Mouse (Mus musculus): ENCODE measurements around the gene P2rx4. TPM values are rescaled to one million over a fixed set of nuclear protein-coding genes. Genes with fewer than 3 reads are reported as not detected.

P2rx4 gene
- polyA plus RNA-seq, 1 experiment from 2014 or later: 8.1 TPM

- H3K4me1 ChIP-seq (ENCODE audit: control insufficient read depth, insufficient read depth, low read length): no peaks in the 10 kb centered on the region
- H3K36me3 ChIP-seq (ENCODE audit: control insufficient read depth, insufficient read depth, low read length): no peaks in the 10 kb centered on the region
- DNase-seq (ENCODE audit: low spot score) (no peak), ATAC-seq (ENCODE audit: insufficient read depth, low FRiP score, low TSS enrichment) (no peak)
- no peaks in the 10 kb centered on the region for H3K27me3 ChIP-seq (ENCODE audit: control insufficient read depth, insufficient read depth, low read length)
- no peak overlapping the region for H3K4me3 ChIP-seq (ENCODE audit: low read depth, low read length)
- H3K27ac ChIP-seq (ENCODE audit: low read depth, low read length): no peak overlapping the region
- 57% methylated on average over 1 of the region's 1 CpGs for whole genome bisulfite sequencing
- H3K9ac ChIP-seq (ENCODE audit: low read length): no peak overlapping the region
- no peak overlapping the region for H3K4me2 ChIP-seq (ENCODE audit: low read depth)
- no peaks in the 10 kb centered on the region for H3K9me3 ChIP-seq (ENCODE audit: control insufficient read depth, low read length)
Observed at GRCm38 (mm10) chr5:122715723-122716122, 8.4 kb downstream of the P2rx4 start.

GRCm38 (mm10) chr5:122716793-122717192 lies 9.4 kb downstream of the P2rx4 start:
- DNase-seq (ENCODE audit: low spot score): no peak

GRCm38 (mm10) chr5:122718400-122718799 lies 11.1 kb downstream of the P2rx4 start:
- no peak for DNase-seq (ENCODE audit: low spot score)
- H3K36me3 ChIP-seq (ENCODE audit: control insufficient read depth, insufficient read depth, low read length): no peaks in the 10 kb centered on the region
- no peak overlapping the region for H3K9ac ChIP-seq (ENCODE audit: low read length)
- H3K27me3 ChIP-seq (ENCODE audit: control insufficient read depth, insufficient read depth, low read length): no peaks in the 10 kb centered on the region
- no peak for ATAC-seq (ENCODE audit: insufficient read depth, low FRiP score, low TSS enrichment)
- no peak overlapping the region for H3K4me3 ChIP-seq (ENCODE audit: low read depth, low read length)
- no peaks in the 10 kb centered on the region for H3K4me1 ChIP-seq (ENCODE audit: control insufficient read depth, insufficient read depth, low read length)
- H3K4me2 ChIP-seq (ENCODE audit: low read depth): no peak overlapping the region
- no peaks in the 10 kb centered on the region for H3K9me3 ChIP-seq (ENCODE audit: control insufficient read depth, low read length)
- no peak overlapping the region for H3K27ac ChIP-seq (ENCODE audit: low read depth, low read length)
- WGBS: 89% methylated on average over 7 of the region's 7 CpGs

More at GRCm38 (mm10) chr5:122716793-122717192, 9.4 kb downstream of the P2rx4 start:
- Histone ChIP-seq H3K9ac (ENCODE audit: low read length) (no peak overlapping the region), H3K36me3 (ENCODE audit: control insufficient read depth, insufficient read depth, low read length) (no peaks in the 10 kb centered on the region), H3K4me3 (ENCODE audit: low read depth, low read length) (no peak overlapping the region), H3K27me3 (ENCODE audit: control insufficient read depth, insufficient read depth, low read length) (no peaks in the 10 kb centered on the region), H3K4me1 (ENCODE audit: control insufficient read depth, insufficient read depth, low read length) (no peaks in the 10 kb centered on the region), H3K27ac (ENCODE audit: low read depth, low read length) (no peak overlapping the region), H3K4me2 (ENCODE audit: low read depth) (no peak overlapping the region), H3K9me3 (ENCODE audit: control insufficient read depth, low read length) (no peaks in the 10 kb centered on the region)
- no peak for ATAC-seq (ENCODE audit: insufficient read depth, low FRiP score, low TSS enrichment)
- WGBS: 94% methylated on average over 2 of the region's 2 CpGs

- Histone ChIP-seq H3K36me3 (ENCODE audit: control insufficient read depth, insufficient read depth, low read length) (no peaks in the 10 kb centered on the region), H3K4me3 (ENCODE audit: low read depth, low read length) (no peak overlapping the region), H3K9me3 (ENCODE audit: control insufficient read depth, low read length) (no peaks in the 10 kb centered on the region), H3K4me2 (ENCODE audit: low read depth) (no peak overlapping the region), H3K9ac (ENCODE audit: low read length) (no peak overlapping the region), H3K27me3 (ENCODE audit: control insufficient read depth, insufficient read depth, low read length) (no peaks in the 10 kb centered on the region), H3K4me1 (ENCODE audit: control insufficient read depth, insufficient read depth, low read length) (no peaks in the 10 kb centered on the region), H3K27ac (ENCODE audit: low read depth, low read length) (no peak overlapping the region)
- WGBS: 95% methylated on average over 8 of the region's 8 CpGs
- ATAC-seq (ENCODE audit: insufficient read depth, low FRiP score, low TSS enrichment): no peak
- DNase-seq (ENCODE audit: low spot score): no peak
Observed at GRCm38 (mm10) chr5:122719168-122719567, 11.8 kb downstream of the P2rx4 start.

GRCm38 (mm10) chr5:122725453-122725852 lies 18.1 kb downstream of the P2rx4 start:
- Histone ChIP-seq H3K4me1 (ENCODE audit: control insufficient read depth, insufficient read depth, low read length) (no peaks in the 10 kb centered on the region), H3K4me3 (ENCODE audit: low read depth, low read length) (no peak overlapping the region), H3K36me3 (ENCODE audit: control insufficient read depth, insufficient read depth, low read length) (no peaks in the 10 kb centered on the region), H3K27ac (ENCODE audit: low read depth, low read length) (no peak overlapping the region), H3K4me2 (ENCODE audit: low read depth) (no peak overlapping the region), H3K9me3 (ENCODE audit: control insufficient read depth, low read length) (no peaks in the 10 kb centered on the region), H3K9ac (ENCODE audit: low read length) (no peak overlapping the region), H3K27me3 (ENCODE audit: control insufficient read depth, insufficient read depth, low read length) (no peaks in the 10 kb centered on the region)
- WGBS: 93% methylated on average over 13 of the region's 13 CpGs
- DNase-seq (ENCODE audit: low spot score) (no peak), ATAC-seq (ENCODE audit: insufficient read depth, low FRiP score, low TSS enrichment) (no peak)

- DNase-seq (ENCODE audit: low spot score) (peak; percentile 66), ATAC-seq (ENCODE audit: insufficient read depth, low FRiP score, low TSS enrichment) (no peak)
- Histone ChIP-seq H3K4me1 (ENCODE audit: control insufficient read depth, insufficient read depth, low read length) (no peaks in the 10 kb centered on the region), H3K4me2 (ENCODE audit: low read depth) (no peak overlapping the region), H3K9me3 (ENCODE audit: control insufficient read depth, low read length) (no peaks in the 10 kb centered on the region), H3K4me3 (ENCODE audit: low read depth, low read length) (no peak overlapping the region), H3K9ac (ENCODE audit: low read length) (no peak overlapping the region), H3K27me3 (ENCODE audit: control insufficient read depth, insufficient read depth, low read length) (no peaks in the 10 kb centered on the region), H3K27ac (ENCODE audit: low read depth, low read length) (no peak overlapping the region), H3K36me3 (ENCODE audit: control insufficient read depth, insufficient read depth, low read length) (no peaks in the 10 kb centered on the region)
- 27% methylated on average over 7 of the region's 7 CpGs for WGBS
Observed at GRCm38 (mm10) chr5:122726068-122726467, 18.7 kb downstream of the P2rx4 start.

GRCm38 (mm10) chr5:122726595-122726994 lies 19.3 kb downstream of the P2rx4 start:
- H3K27me3 ChIP-seq (ENCODE audit: control insufficient read depth, insufficient read depth, low read length): no peaks in the 10 kb centered on the region
- 80% methylated on average over 5 of the region's 5 CpGs for WGBS
- H3K4me2 ChIP-seq (ENCODE audit: low read depth): no peak overlapping the region
- no peak overlapping the region for H3K4me3 ChIP-seq (ENCODE audit: low read depth, low read length)
- no peaks in the 10 kb centered on the region for H3K4me1 ChIP-seq (ENCODE audit: control insufficient read depth, insufficient read depth, low read length)
- no peaks in the 10 kb centered on the region for H3K9me3 ChIP-seq (ENCODE audit: control insufficient read depth, low read length)
- no peak for ATAC-seq (ENCODE audit: insufficient read depth, low FRiP score, low TSS enrichment)
- H3K27ac ChIP-seq (ENCODE audit: low read depth, low read length): no peak overlapping the region
- DNase-seq (ENCODE audit: low spot score): no peak
- no peaks in the 10 kb centered on the region for H3K36me3 ChIP-seq (ENCODE audit: control insufficient read depth, insufficient read depth, low read length)
- H3K9ac ChIP-seq (ENCODE audit: low read length): no peak overlapping the region; the same call in 1 of the 2 replicates

GRCm38 (mm10) chr5:122727096-122727495 lies 19.8 kb downstream of the P2rx4 start:
- DNase-seq (ENCODE audit: low spot score): no peak
- H3K27me3 ChIP-seq (ENCODE audit: control insufficient read depth, insufficient read depth, low read length): no peaks in the 10 kb centered on the region
- 93% methylated on average over 7 of the region's 7 CpGs for WGBS

GRCm38 (mm10) chr5:122730776-122731175 lies 23.4 kb downstream of the P2rx4 start:
- no peaks in the 10 kb centered on the region for H3K36me3 ChIP-seq (ENCODE audit: control insufficient read depth, insufficient read depth, low read length)
- 86% methylated on average over 10 of the region's 10 CpGs for WGBS

More at GRCm38 (mm10) chr5:122727096-122727495, 19.8 kb downstream of the P2rx4 start:
- H3K36me3 ChIP-seq (ENCODE audit: control insufficient read depth, insufficient read depth, low read length): no peaks in the 10 kb centered on the region
- no peaks in the 10 kb centered on the region for H3K9me3 ChIP-seq (ENCODE audit: control insufficient read depth, low read length)
- no peak overlapping the region for H3K4me3 ChIP-seq (ENCODE audit: low read depth, low read length)
- H3K9ac ChIP-seq (ENCODE audit: low read length): no peak overlapping the region; the same call in 1 of the 2 replicates
- H3K4me2 ChIP-seq (ENCODE audit: low read depth): no peak overlapping the region
- no peak overlapping the region for H3K27ac ChIP-seq (ENCODE audit: low read depth, low read length)
- ATAC-seq (ENCODE audit: insufficient read depth, low FRiP score, low TSS enrichment): no peak
- H3K4me1 ChIP-seq (ENCODE audit: control insufficient read depth, insufficient read depth, low read length): no peaks in the 10 kb centered on the region

More at GRCm38 (mm10) chr5:122730776-122731175, 23.4 kb downstream of the P2rx4 start:
- no peak overlapping the region for H3K4me3 ChIP-seq (ENCODE audit: low read depth, low read length)
- no peak overlapping the region for H3K4me2 ChIP-seq (ENCODE audit: low read depth)
- no peaks in the 10 kb centered on the region for H3K4me1 ChIP-seq (ENCODE audit: control insufficient read depth, insufficient read depth, low read length)
- H3K9ac ChIP-seq (ENCODE audit: low read length): no peak overlapping the region
- DNase-seq (ENCODE audit: low spot score): no peak
- no peaks in the 10 kb centered on the region for H3K9me3 ChIP-seq (ENCODE audit: control insufficient read depth, low read length)
- no peaks in the 10 kb centered on the region for H3K27me3 ChIP-seq (ENCODE audit: control insufficient read depth, insufficient read depth, low read length)
- ATAC-seq (ENCODE audit: insufficient read depth, low FRiP score, low TSS enrichment): no peak
- H3K27ac ChIP-seq (ENCODE audit: low read depth, low read length): no peak overlapping the region
